Mouse (Mus musculus): ENCODE results near the gene Neurl4. TPM values are rescaled to one million over a fixed set of nuclear protein-coding genes. Genes with fewer than 3 reads are reported as not detected.

Gene Neurl4
- polyA plus RNA-seq, 1 experiment: 16.9 TPM

DNA sequence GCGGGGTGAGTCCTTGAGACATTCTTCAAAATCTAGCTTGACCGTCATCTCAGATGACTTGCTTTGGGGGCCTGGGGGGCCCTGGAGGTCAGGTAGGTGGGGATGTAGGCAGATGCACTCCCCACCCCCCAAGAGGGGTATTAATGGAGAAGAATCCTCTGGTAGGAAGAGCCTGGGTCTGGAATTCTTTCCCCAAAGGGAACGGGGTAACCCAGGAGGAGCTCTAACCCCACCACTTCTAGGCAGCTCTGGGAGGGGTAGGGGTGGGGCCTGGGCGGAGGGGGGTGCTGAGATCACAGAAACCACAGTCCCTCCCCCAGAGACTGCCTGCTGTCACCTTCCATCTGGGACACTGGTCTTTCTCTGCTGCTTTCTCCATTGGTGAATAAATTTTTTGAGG is 5.6 kb upstream of the Neurl4 start, which contains the start of gene Acap1:
Gene Acap1 (minus strand): TSS at position 249 of the 400 bp plus-strand sequence.
- no peak within 1 kb of the TSS for H3K27ac ChIP-seq (ENCODE audit: insufficient read depth, low read depth, low read length)
- no peak within 1 kb of the TSS for H3K4me3 ChIP-seq (ENCODE audit: insufficient read depth, low read length)
- peaks cover 9% of the 10 kb centered on the region for H3K4me1 ChIP-seq (ENCODE audit: control insufficient read depth, insufficient read depth, low read length)
- TF ChIP-seq CTCF (IDR thresholded peaks at IDR 0.05; ENCODE audit: low read depth, low read length) (no peak), POLR2A (IDR thresholded peaks at IDR 0.05; ENCODE audit: borderline replicate concordance, low read depth, low read length) (no peak)

DNA sequence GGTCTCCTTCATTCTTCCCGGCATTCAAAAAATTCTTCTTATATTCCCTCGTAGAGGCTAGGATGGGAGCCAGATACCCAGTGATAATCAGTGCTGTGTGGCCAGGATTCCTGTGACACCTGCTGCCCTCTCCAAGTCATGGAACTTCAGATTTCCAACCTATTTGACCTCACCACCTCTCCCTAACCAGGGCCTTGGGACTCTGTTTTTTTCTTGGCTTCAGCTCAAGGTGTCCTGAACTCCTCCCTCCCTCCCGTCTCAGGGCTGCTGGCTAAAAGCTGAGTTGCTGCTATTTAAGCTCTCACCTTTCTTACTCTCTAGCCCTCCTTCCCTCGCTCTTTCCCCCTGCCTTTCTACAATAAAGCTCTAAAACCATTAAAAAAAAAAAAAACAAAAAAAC is 1.0 kb upstream of the Neurl4 start:
- Histone ChIP-seq H3K27ac (ENCODE audit: insufficient read depth, low read depth, low read length) (no peak overlapping the region), H3K4me1 (ENCODE audit: control insufficient read depth, insufficient read depth, low read length) (peaks cover 4% of the 10 kb centered on the region; the same call in 1 of the 2 replicates), H3K4me3 (ENCODE audit: insufficient read depth, low read length) (no peak overlapping the region)
- no peak for TF ChIP-seq POLR2A (IDR thresholded peaks at IDR 0.05; ENCODE audit: borderline replicate concordance, low read depth, low read length)

DNA sequence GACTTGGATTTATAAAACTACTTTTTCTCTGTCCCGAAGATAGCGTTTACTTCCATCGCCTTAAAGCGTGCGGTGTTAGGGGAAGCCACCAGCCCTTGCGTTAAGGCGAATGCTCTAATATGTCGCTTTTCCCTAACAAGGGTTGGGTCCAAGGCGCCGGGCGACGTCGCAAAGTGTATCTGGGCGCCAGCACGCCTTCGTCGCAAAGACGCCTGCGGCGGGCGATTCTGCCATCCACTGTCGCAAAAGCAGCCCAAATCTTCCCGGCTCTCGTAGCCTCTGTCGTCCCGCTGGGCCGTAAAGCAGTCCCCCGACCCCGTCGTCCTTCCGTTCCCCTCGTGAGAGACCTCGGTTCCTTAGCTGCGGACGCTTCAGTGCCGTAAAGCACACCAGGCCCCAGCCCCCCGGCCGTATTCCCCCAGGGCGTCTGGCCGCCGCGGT is 554 bp downstream of the Neurl4 start:
- H3K4me3 ChIP-seq (ENCODE audit: insufficient read depth, low read length): peak overlapping the region; percentile 72
- TF ChIP-seq POLR2A (IDR thresholded peaks at IDR 0.05; ENCODE audit: borderline replicate concordance, low read depth, low read length) (no peak), CTCF (IDR thresholded peaks at IDR 0.05; ENCODE audit: low read depth, low read length) (no peak)

DNA sequence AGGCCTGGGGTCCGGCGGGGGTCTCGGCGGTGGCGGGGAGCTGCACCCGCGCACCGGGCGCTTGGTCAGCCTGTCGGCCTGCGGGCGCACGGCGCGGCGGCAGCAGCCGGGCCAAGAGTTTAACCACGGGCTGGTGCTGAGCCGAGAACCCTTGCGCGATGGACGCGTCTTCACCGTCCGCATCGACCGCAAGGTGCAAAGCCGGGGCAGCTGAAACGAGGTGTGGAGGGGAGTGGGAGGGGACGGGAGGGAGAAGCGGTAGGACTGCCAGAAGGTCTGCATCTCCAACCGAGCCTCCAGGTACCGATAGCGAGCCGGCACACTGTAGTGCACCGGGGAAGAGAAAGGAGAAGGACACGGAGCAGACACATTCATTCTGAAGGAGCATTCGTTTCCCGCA is 1.1 kb downstream of the Neurl4 start:
- TF ChIP-seq CTCF (IDR thresholded peaks at IDR 0.05; ENCODE audit: low read depth, low read length) (no peak), POLR2A (IDR thresholded peaks at IDR 0.05; ENCODE audit: borderline replicate concordance, low read depth, low read length) (no peak)
- Histone ChIP-seq H3K4me3 (ENCODE audit: insufficient read depth, low read length) (peak overlapping the region; percentile 72), H3K27ac (ENCODE audit: insufficient read depth, low read depth, low read length) (no peak overlapping the region), H3K4me1 (ENCODE audit: control insufficient read depth, insufficient read depth, low read length) (peaks cover 4% of the 10 kb centered on the region; the same call in 1 of the 2 replicates)

More for the DNA sequence above, 554 bp downstream of the Neurl4 start:
- H3K4me1 ChIP-seq (ENCODE audit: control insufficient read depth, insufficient read depth, low read length): peaks cover 4% of the 10 kb centered on the region; the same call in 1 of the 2 replicates
- peak overlapping the region; percentile 73 for H3K27ac ChIP-seq (ENCODE audit: insufficient read depth, low read depth, low read length)

DNA sequence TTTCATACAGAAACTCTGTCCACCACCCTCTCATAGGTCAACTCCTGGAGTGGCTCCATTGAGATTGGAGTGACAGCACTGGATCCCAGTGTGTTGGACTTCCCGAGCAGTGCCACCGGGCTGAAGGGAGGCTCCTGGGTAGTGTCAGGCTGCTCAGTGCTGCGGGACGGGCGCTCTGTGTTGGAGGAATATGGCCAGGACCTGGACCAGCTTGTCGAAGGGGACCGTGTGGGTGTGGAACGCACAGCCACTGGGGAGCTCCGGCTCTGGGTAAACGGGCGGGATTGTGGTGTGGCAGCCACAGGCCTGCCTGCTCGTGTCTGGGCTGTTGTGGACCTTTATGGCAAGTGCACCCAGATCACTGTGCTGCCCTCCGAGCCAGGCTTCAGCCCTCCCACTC is 2.1 kb downstream of the Neurl4 start:
- peak overlapping the region; percentile 72 for H3K4me3 ChIP-seq (ENCODE audit: insufficient read depth, low read length)
- H3K4me1 ChIP-seq (ENCODE audit: control insufficient read depth, insufficient read depth, low read length): peaks cover 4% of the 10 kb centered on the region; the same call in 1 of the 2 replicates
- H3K27ac ChIP-seq (ENCODE audit: insufficient read depth, low read depth, low read length): no peak overlapping the region
- TF ChIP-seq CTCF (IDR thresholded peaks at IDR 0.05; ENCODE audit: low read depth, low read length) (no peak), POLR2A (IDR thresholded peaks at IDR 0.05; ENCODE audit: borderline replicate concordance, low read depth, low read length) (no peak)

DNA sequence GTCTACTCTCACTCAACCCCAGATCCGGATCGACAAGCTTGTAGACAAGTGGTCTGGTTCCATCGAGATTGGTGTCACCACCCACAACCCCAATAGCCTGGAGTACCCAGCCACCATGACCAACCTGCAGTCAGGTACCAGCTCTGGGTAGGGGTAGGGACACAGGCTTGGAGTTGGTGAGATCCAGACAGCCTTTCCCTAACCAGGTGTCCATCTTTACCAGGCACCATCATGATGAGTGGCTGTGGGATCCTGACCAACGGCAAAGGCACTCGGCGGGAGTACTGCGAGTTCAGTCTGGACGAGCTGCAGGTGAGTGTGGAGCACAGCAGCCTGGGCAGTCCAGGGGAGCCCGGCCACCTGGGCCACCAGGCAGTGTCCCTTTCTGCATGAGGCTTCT is 3.4 kb downstream of the Neurl4 start:
- no peak overlapping the region for H3K4me3 ChIP-seq (ENCODE audit: insufficient read depth, low read length)
- H3K4me1 ChIP-seq (ENCODE audit: control insufficient read depth, insufficient read depth, low read length): peaks cover 4% of the 10 kb centered on the region; the same call in 1 of the 2 replicates
- H3K27ac ChIP-seq (ENCODE audit: insufficient read depth, low read depth, low read length): no peak overlapping the region
- no peak for TF ChIP-seq CTCF (IDR thresholded peaks at IDR 0.05; ENCODE audit: low read depth, low read length)
- no peak for TF ChIP-seq POLR2A (IDR thresholded peaks at IDR 0.05; ENCODE audit: borderline replicate concordance, low read depth, low read length)

DNA sequence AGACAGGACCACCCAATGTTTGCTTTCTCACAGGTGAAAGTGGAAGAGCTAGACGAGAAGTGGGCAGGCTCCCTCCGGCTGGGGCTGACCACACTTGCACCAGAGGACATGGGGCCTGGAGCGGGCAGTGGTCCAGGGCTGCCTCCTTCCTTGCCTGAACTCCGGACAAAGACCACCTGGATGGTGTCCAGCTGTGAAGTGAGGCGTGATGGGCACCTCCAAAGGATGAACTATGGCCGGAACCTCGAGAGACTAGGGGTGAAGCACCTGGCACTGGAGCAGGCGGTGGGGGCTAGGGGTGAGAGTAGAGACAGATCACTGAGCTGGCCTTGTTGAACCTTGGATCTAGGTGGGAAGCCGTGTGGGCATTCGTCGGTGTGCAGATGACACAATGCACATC is 7.8 kb downstream of the Neurl4 start:
- TF ChIP-seq POLR2A (IDR thresholded peaks at IDR 0.05; ENCODE audit: borderline replicate concordance, low read depth, low read length) (no peak), CTCF (IDR thresholded peaks at IDR 0.05; ENCODE audit: low read depth, low read length) (no peak)
- H3K4me1 ChIP-seq (ENCODE audit: control insufficient read depth, insufficient read depth, low read length): peaks cover 3% of the 10 kb centered on the region; the same call in 1 of the 2 replicates

DNA sequence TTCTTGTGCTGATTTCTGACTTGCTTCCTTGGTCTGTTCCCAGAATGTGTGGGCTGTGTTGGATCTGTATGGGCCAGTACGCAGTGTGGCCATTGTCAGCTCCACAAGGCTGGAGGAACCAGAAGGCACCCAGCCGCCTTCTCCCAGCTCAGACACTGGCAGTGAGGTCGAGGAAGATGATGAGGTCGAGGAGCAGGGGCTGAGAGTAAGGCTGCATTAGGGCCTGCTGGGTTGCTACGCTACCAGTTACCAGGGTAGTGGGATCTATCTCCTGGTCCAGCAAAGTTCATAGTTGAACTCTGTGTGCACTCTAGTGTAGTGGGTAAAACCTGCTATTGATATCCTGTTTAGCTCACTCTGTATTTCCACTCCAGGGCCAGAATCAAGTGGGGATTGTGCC is 8.3 kb downstream of the Neurl4 start:
- TF ChIP-seq CTCF (IDR thresholded peaks at IDR 0.05; ENCODE audit: low read depth, low read length) (no peak), POLR2A (IDR thresholded peaks at IDR 0.05; ENCODE audit: borderline replicate concordance, low read depth, low read length) (no peak)
- H3K4me1 ChIP-seq (ENCODE audit: control insufficient read depth, insufficient read depth, low read length): peaks cover 3% of the 10 kb centered on the region; the same call in 1 of the 2 replicates
- H3K27ac ChIP-seq (ENCODE audit: insufficient read depth, low read depth, low read length): no peak overlapping the region

More for the DNA sequence above, 7.8 kb downstream of the Neurl4 start:
- no peak overlapping the region for H3K4me3 ChIP-seq (ENCODE audit: insufficient read depth, low read length)
- no peak overlapping the region for H3K27ac ChIP-seq (ENCODE audit: insufficient read depth, low read depth, low read length)

DNA sequence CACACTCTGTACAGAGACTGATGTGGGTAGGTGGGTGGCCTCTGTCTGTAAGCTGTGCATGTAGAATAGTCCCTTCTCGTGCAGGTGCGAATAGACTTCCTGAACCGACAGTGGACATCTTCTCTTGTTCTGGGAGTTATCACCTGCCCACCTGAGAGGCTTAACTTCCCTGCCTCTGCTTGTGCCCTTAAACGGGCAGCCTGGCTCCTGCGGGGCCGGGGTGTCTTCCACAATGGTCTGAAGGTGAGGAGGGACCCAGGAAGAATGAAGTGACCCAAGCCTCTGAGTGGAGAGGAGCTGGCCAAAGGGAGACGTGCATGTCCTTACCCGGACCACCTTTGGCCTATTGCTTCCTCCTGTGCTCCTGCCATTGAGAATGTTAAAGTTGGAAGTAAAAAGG is 9.3 kb downstream of the Neurl4 start:
- Histone ChIP-seq H3K4me3 (ENCODE audit: insufficient read depth, low read length) (no peak overlapping the region), H3K27ac (ENCODE audit: insufficient read depth, low read depth, low read length) (no peak overlapping the region), H3K4me1 (ENCODE audit: control insufficient read depth, insufficient read depth, low read length) (peaks cover 3% of the 10 kb centered on the region; the same call in 1 of the 2 replicates)
- TF ChIP-seq CTCF (IDR thresholded peaks at IDR 0.05; ENCODE audit: low read depth, low read length) (no peak), POLR2A (IDR thresholded peaks at IDR 0.05; ENCODE audit: borderline replicate concordance, low read depth, low read length) (no peak)

More for the DNA sequence above, 8.3 kb downstream of the Neurl4 start:
- H3K4me3 ChIP-seq (ENCODE audit: insufficient read depth, low read length): no peak overlapping the region

DNA sequence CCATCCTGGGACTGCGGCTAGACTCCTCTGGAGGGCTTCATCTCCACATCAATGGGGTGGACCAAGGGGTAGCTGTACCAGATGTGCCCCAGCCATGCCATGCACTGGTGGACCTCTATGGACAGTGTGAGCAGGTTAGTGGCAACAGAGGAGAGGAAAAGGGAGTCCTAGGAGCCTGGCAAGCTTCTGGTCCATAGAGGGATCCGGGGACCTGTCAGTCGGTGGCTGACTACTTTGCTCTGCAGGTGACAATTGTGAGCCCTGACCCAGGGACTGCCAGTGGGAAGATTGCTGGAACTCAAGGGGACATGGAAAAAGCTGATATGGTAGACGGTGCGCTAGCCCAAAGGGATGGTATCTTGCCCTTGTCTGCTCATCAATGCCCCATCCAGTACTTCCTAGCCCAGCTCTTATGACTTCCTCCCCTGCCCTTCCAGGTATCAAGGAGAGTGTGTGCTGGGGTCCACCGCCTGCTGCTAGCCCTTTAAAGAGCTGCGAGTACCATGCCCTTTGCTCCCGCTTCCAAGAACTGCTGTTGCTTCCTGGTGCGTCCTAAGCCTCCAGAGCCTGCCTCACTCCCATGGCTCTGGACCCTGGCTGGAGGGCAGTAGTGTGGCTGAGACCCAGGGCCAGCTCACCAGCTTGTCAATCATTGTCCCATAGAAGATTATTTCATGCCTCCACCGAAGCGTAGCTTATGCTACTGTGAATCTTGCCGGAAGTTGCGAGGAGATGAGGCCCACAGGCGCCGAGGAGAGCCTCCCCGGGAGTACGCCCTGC is 10.1 kb downstream of the Neurl4 start:
- Histone ChIP-seq H3K4me3 (ENCODE audit: insufficient read depth, low read length) (no peak overlapping the region), H3K4me1 (ENCODE audit: control insufficient read depth, insufficient read depth, low read length) (peaks cover 6% of the 10 kb centered on the region), H3K27ac (ENCODE audit: insufficient read depth, low read depth, low read length) (no peak overlapping the region)
- TF ChIP-seq CTCF (IDR thresholded peaks at IDR 0.05; ENCODE audit: low read depth, low read length) (no peak), POLR2A (IDR thresholded peaks at IDR 0.05; ENCODE audit: borderline replicate concordance, low read depth, low read length) (no peak)
